In the genomic region with DNA sequence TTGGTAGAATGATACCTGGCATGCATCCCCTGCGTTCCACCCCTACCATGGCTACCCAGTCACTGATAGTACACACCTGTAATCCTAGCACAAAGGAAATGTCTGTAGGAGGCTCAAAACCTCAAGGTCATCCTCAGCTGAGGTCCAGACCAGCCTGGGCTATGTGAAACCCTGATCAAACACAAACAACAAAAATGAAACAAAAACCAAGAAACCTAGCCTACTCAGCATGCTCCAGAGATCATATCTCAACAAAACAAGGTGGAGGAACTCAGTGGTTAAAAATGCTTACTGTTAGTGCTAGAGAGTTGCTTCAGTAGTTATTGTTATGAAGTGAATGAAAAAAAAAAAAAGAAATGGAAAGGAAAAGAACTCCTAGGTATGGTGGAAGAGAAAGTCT, we compare ENCODE assay signal across 13 mouse cellular contexts. TPM values are rescaled to one million over a fixed set of nuclear protein-coding genes. Genes with fewer than 3 reads are reported as not detected.
A peak's percentile ranks its signal among the peaks of the same experiment; 100 is the strongest.
DNase-seq lines count a peak whose midpoint lies in the region; ATAC-seq and TF ChIP-seq lines count a peak whose summit lies in the region.
"Had no signal": no experiment of that assay in that cellular context is flagged by ENCODE, and none has a peak within 500 bp of the region (broad histone marks: within the 10 kb centered on the region; RNA-seq: fewer than 3 reads in every experiment).

TSS of gene Tnfrsf26 (minus strand) at position 183 of the 400 bp plus-strand sequence.

- no peaks in the 10 kb centered on the region for H3K27me3 ChIP-seq in heart, adult 2 months (ENCODE audit: control insufficient read depth, insufficient read depth, low read length)
- H3K27me3 ChIP-seq in liver, embryonic 16.5 days (ENCODE audit: control insufficient read depth, insufficient read depth, low read depth, low read length) = no peaks in the 10 kb centered on the region
- no peaks in the 10 kb centered on the region for H3K27me3 ChIP-seq in splenic B cell, adult 2 months (ENCODE audit: control insufficient read depth, insufficient read depth, low read length, poor library complexity, severe bottlenecking)
- no peaks in the 10 kb centered on the region for H3K27me3 ChIP-seq in hindbrain, embryonic 14.5 days (ENCODE audit: control insufficient read depth, insufficient read depth, low read length)
- H3K27me3 ChIP-seq: embryonic facial prominence, embryonic 15.5 days had no signal

- no peak for TF ChIP-seq POLR2A in heart, adult 2 months (IDR thresholded peaks at IDR 0.05; ENCODE audit: insufficient read depth, low read depth, low read length)

- no peak within 1 kb of the TSS for H3K9ac ChIP-seq in heart, adult 2 months (ENCODE audit: low read depth, low read length)
- H3K9ac ChIP-seq in liver, embryonic 16.5 days (ENCODE audit: low read depth, low read length) = no peak within 1 kb of the TSS
- H3K9ac ChIP-seq in hindbrain, embryonic 14.5 days = no peak within 1 kb of the TSS
- H3K9ac ChIP-seq: embryonic facial prominence, embryonic 15.5 days; liver, embryonic 14.5 days had no signal

- H3K4me1 ChIP-seq in heart, adult 2 months (ENCODE audit: control insufficient read depth, insufficient read depth, low read length) = peaks cover 1% of the 10 kb centered on the region; the same call in 1 of the 2 replicates
- H3K4me1 ChIP-seq in liver, embryonic 16.5 days (ENCODE audit: control insufficient read depth, low read depth, low read length) = no peaks in the 10 kb centered on the region; the same call in 1 of the 2 replicates
- H3K4me1 ChIP-seq in hindbrain, embryonic 14.5 days (replicated peaks; ENCODE audit: control insufficient read depth, insufficient read depth, low read length) = no peaks in the 10 kb centered on the region
- H3K4me1 ChIP-seq: embryonic facial prominence, embryonic 15.5 days had no signal

- H3K36me3 ChIP-seq in heart, adult 2 months (ENCODE audit: control insufficient read depth, insufficient read depth, low read length) = no peaks in the 10 kb centered on the region
- no peaks in the 10 kb centered on the region for H3K36me3 ChIP-seq in liver, embryonic 16.5 days (ENCODE audit: control insufficient read depth, insufficient read depth)
- H3K36me3 ChIP-seq in splenic B cell, adult 2 months (ENCODE audit: control insufficient read depth, insufficient read depth, low read length, poor library complexity, severe bottlenecking) = no peaks in the 10 kb centered on the region
- no peaks in the 10 kb centered on the region for H3K36me3 ChIP-seq in hindbrain, embryonic 14.5 days (replicated peaks; ENCODE audit: control insufficient read depth, insufficient read depth)
- H3K36me3 ChIP-seq: embryonic facial prominence, embryonic 15.5 days had no signal

- DNase-seq in heart, adult 2 months = no peak
- no peak for DNase-seq in heart, postnatal 36 days
- peak; percentile 25 for DNase-seq in thymus, postnatal 25 days
- DNase-seq in thymus, postnatal 10 days (ENCODE audit: low spot score in 2 of 2) = no peak
- peak; percentile 23 for DNase-seq in splenic B cell, adult 2 months (ENCODE audit: low read depth, low spot score)
- DNase-seq in hindbrain, embryonic 14.5 days (ENCODE audit: low spot score) = no peak
- no peak for DNase-seq in ovary, postnatal 10 days (ENCODE audit: low spot score)
- DNase-seq: heart, postnatal 4 days had no signal

- 93% methylated on average over 1 of the region's 1 CpGs for WGBS in heart, adult 2 months
- WGBS in liver, embryonic 16.5 days (ENCODE audit: insufficient replicate concordance) = 58% methylated on average over 1 of the region's 1 CpGs
- WGBS in hindbrain, embryonic 14.5 days = 88% methylated on average over 1 of the region's 1 CpGs

- H3K9me3 ChIP-seq in liver, embryonic 16.5 days (replicated peaks; ENCODE audit: control insufficient read depth, low read length) = no peaks in the 10 kb centered on the region
- H3K9me3 ChIP-seq in hindbrain, embryonic 14.5 days (ENCODE audit: control insufficient read depth, low read length) = no peaks in the 10 kb centered on the region
- H3K9me3 ChIP-seq: embryonic facial prominence, embryonic 15.5 days had no signal

- peak within 1 kb of the TSS; percentile 23; the same call in 1 of the 2 replicates for H3K4me3 ChIP-seq in heart, adult 2 months
- H3K4me3 ChIP-seq in liver, embryonic 16.5 days (ENCODE audit: low read depth, low read length) = no peak within 1 kb of the TSS
- H3K4me3 ChIP-seq in hindbrain, embryonic 14.5 days (replicated peaks; ENCODE audit: low read length) = no peak within 1 kb of the TSS
- H3K4me3 ChIP-seq: embryonic facial prominence, embryonic 15.5 days had no signal

- no peak for TF ChIP-seq CTCF in heart, adult 2 months (IDR thresholded peaks at IDR 0.05)

- peak within 1 kb of the TSS; percentile 37 for H3K4me2 ChIP-seq in liver, embryonic 16.5 days (ENCODE audit: low read depth, low read length)
- H3K4me2 ChIP-seq in hindbrain, embryonic 14.5 days (replicated peaks) = no peak within 1 kb of the TSS
- H3K4me2 ChIP-seq: embryonic facial prominence, embryonic 15.5 days had no signal

- H3K27ac ChIP-seq in heart, adult 2 months = peak within 1 kb of the TSS; percentile 60
- H3K27ac ChIP-seq in liver, embryonic 16.5 days (ENCODE audit: low read length) = peak within 1 kb of the TSS; percentile 78
- H3K27ac ChIP-seq in hindbrain, embryonic 14.5 days = no peak within 1 kb of the TSS
- H3K27ac ChIP-seq: embryonic facial prominence, embryonic 15.5 days; liver, embryonic 14.5 days had no signal

- ATAC-seq in liver, embryonic 16.5 days (ENCODE audit: low read depth) = no peak
- no peak for ATAC-seq in hindbrain, embryonic 14.5 days (ENCODE audit: low FRiP score)
- ATAC-seq: intestine, postnatal 0 days had no signal

- TF ChIP-seq EP300 in heart, adult 2 months (IDR thresholded peaks at IDR 0.05; ENCODE audit: insufficient read depth, low read depth, low read length) = no peak

- intact Hi-C loops in heart, adult 2 months (cut with DNase I) = no loop called here
- intact Hi-C loops in heart, postnatal 36 days (cut with DNase I) = no loop called here

- no peaks in the 10 kb centered on the region for H3K79me2 ChIP-seq in heart, adult 2 months (replicated peaks; ENCODE audit: control insufficient read depth, insufficient read depth, low read length)

RNA-seq across cellular contexts. Expression of gene Tnfrsf26, which starts in this region (rescaled TPM):
- under 1 TPM; 0.50 to 0.52 TPM for total RNA-seq in heart, adult 2 months (2021)
- 0.25 and 0.88 TPM in 2 replicates for polyA plus RNA-seq in heart, adult 2 months (2012; rRNA removed)
- under 1 TPM; 0.44 to 0.81 TPM for total RNA-seq in heart, postnatal 36 days (2021)
- 1.3 and 1.4 TPM in 2 replicates for polyA plus RNA-seq in liver, embryonic 16.5 days (2015; fragmentation: Nextera tagmentation; extraction: Ambion mirVana)
- polyA plus RNA-seq in hindbrain, embryonic 14.5 days (2014; fragmentation: Nextera tagmentation; extraction: Ambion mirVana) = 0.17 and 0.33 TPM in 2 replicates
- total RNA-seq: left cerebral cortex, adult 8-10 months had no signal

Comparison
In these comparisons a context has a peak if more than half of its experiments do, and no peak if none do; other contexts are left out.
1. DNase-seq: peak in thymus, postnatal 25 days (single experiment) and splenic B cell, adult 2 months (single experiment); none in heart, adult 2 months (0 of 2), heart, postnatal 36 days (0 of 2), thymus, postnatal 10 days (0 of 2), hindbrain, embryonic 14.5 days (single experiment) and ovary, postnatal 10 days (single experiment).